Mouse (Mus musculus): ENCODE measurements around the gene Slc26a6.
A peak's percentile ranks its signal among the peaks of the same experiment; 100 is the strongest.

Gene Slc26a6

GRCm38 (mm10) chr9:108847374-108847773 is 5.7 kb upstream of the Slc26a6 start:
- peak; percentile 34 for DNase-seq

GRCm38 (mm10) chr9:108848419-108848818 is 4.7 kb upstream of the Slc26a6 start:
- DNase-seq = no peak

GRCm38 (mm10) chr9:108853635-108854240 is 655 bp downstream of the Slc26a6 start:
- peak; percentile 93 for DNase-seq

- DNase-seq = peak; percentile 91
These were observed 1.2 kb downstream of the Slc26a6 start for GRCm38 (mm10) chr9:108854241-108854696.

GRCm38 (mm10) chr9:108855335-108855734 is 2.3 kb downstream of the Slc26a6 start:
- DNase-seq = peak; percentile 34

- DNase-seq = no peak
These were observed 5.9 kb downstream of the Slc26a6 start for GRCm38 (mm10) chr9:108858792-108859527.

GRCm38 (mm10) chr9:108912308-108912707 is 59.2 kb downstream of the Slc26a6 start:
- peak; percentile 51 for DNase-seq

- no peak for DNase-seq
These were observed 60.1 kb downstream of the Slc26a6 start for GRCm38 (mm10) chr9:108913161-108913560.

GRCm38 (mm10) chr9:108913621-108914020 is 60.5 kb downstream of the Slc26a6 start:
- DNase-seq = no peak

- DNase-seq = no peak
These were observed 61.4 kb downstream of the Slc26a6 start, which contains the start of gene Tmem89 for GRCm38 (mm10) chr9:108914491-108914890. Gene Tmem89 (plus strand): TSS chr9:108914619.

- no peak for DNase-seq
These were observed 72.8 kb downstream of the Slc26a6 start for GRCm38 (mm10) chr9:108925897-108926296.

- DNase-seq = no peak
These were observed 75.3 kb downstream of the Slc26a6 start for GRCm38 (mm10) chr9:108928424-108928823.

GRCm38 (mm10) chr9:108935991-108936390 is 82.9 kb downstream of the Slc26a6 start:
- no peak for DNase-seq

GRCm38 (mm10) chr9:108936418-108937364 is 83.6 kb downstream of the Slc26a6 start, which contains the start of gene Uqcrc1:
Gene Uqcrc1 (plus strand): TSS chr9:108936633.
- peak; percentile 99 for DNase-seq

GRCm38 (mm10) chr9:108945111-108945510 is 92.0 kb downstream of the Slc26a6 start:
- no peak for DNase-seq

GRCm38 (mm10) chr9:108945608-108946007 is 92.5 kb downstream of the Slc26a6 start:
- DNase-seq = no peak

GRCm38 (mm10) chr9:108949231-108949966 is 96.3 kb downstream of the Slc26a6 start:
- DNase-seq = peak; percentile 74

- no peak for DNase-seq
These were observed 97.1 kb downstream of the Slc26a6 start for GRCm38 (mm10) chr9:108949967-108950728.

GRCm38 (mm10) chr9:108953081-108953636 is 100.1 kb downstream of the Slc26a6 start, which contains the start of gene Col7a1:
Gene Col7a1 (plus strand): TSS chr9:108953586.
- peak; percentile 27 for DNase-seq

GRCm38 (mm10) chr9:108955241-108955640 is 102.2 kb downstream of the Slc26a6 start:
- peak; percentile 41 for DNase-seq

GRCm38 (mm10) chr9:108955846-108956245 is 102.8 kb downstream of the Slc26a6 start:
- DNase-seq = no peak

All from kidney, postnatal 10 days (tissue).